Mouse (Mus musculus) lung, adult 2 months (tissue): ENCODE measurements around the gene Cabs1.

Source experiments
- CTCF ChIP-seq: fragments of 200-500 bp; IDR thresholded peaks from 2 replicates; pipeline ENCODE4 v1.5.1; 2011; ENCODE audit warnings: mild to moderate bottlenecking, low read length, control low read depth; ENCODE audit not compliant: insufficient read depth
- POLR2A ChIP-seq: fragments of 200-500 bp; IDR thresholded peaks from 2 replicates; pipeline ENCODE4 v1.6.1; 2011; ENCODE audit warnings: low read depth, mild to moderate bottlenecking, control low read depth, low read length, borderline replicate concordance; ENCODE audit errors: extremely low read depth

DNA sequence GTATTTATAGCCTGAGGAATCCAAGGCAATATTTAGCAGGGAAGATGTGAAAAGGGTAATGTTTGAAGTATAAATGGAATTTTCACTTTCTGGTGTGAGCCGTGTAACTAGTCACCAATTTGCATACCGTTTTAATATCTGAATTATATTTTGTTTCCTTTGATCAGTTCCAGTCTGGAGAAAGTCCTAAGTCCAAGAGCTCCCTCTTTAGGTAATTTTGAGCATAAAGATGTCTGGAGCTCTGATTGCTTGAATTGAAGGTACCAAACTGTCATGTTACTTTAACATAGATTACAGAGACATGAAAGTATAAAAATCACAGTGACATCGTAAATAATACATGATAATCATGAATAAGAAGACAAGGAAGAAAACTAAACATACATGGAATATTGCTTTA, 38.5 kb upstream of the Cabs1 start:
- TF ChIP-seq CTCF (no peak), POLR2A (no peak)
